10 mouse cellular contexts compared by ENCODE assay signal in the genomic region with DNA sequence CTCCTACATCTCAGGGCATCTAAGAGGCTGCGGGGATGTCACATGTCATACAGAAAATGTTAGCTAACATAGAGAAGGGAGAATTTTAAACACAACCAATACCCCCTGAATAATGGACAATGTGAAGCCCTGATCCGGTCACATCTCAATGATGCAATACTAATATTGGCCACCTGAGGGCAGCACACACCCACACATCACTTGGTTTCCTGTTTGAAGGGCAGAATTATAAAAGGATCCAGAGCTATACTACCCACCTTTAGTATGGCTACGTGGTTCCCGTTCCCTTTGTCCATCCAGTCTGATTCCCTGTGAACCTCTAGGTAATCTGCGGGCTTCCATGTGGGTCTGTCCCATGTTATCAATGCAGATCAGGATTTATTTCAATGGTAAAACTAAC. TPM values are rescaled to one million over a fixed set of nuclear protein-coding genes. Genes with fewer than 3 reads are reported as not detected.
DNase-seq lines count a peak whose midpoint lies in the region; ATAC-seq and TF ChIP-seq lines count a peak whose summit lies in the region.
"Had no signal": no experiment of that assay in that cellular context is flagged by ENCODE, and none has a peak within 500 bp of the region (broad histone marks: within the 10 kb centered on the region; RNA-seq: fewer than 3 reads in every experiment).

No protein-coding gene starts in this region.

- peak; percentile 64 for TF ChIP-seq CTCF in liver, adult 2 months (IDR thresholded peaks at IDR 0.05; ENCODE audit: low read depth, low read length)

- H3K4me2 ChIP-seq in liver, embryonic 11.5 days: no peak overlapping the region
- H3K4me2 ChIP-seq in hindbrain, embryonic 15.5 days: no peak overlapping the region

- DNase-seq in liver, adult 2 months (ENCODE audit: extremely low read depth, low read depth, low spot score): peak; percentile 10
- no peak for DNase-seq in liver, embryonic 11.5 days (ENCODE audit: low spot score)
- DNase-seq in brain, embryonic 18.5 days (ENCODE audit: low read depth, low spot score): peak; percentile 36
- peak; percentile 73 for DNase-seq in forebrain, embryonic 10.5 days (ENCODE audit: extremely low spot score, low spot score)
- DNase-seq in left cerebral cortex, postnatal 4 days: peak; percentile 75
- peak; percentile 29 to 35 for DNase-seq in natural killer cell, adult 2 months (ENCODE audit: low spot score in 2 of 2)
- peak; percentile 21 for DNase-seq in testis, postnatal 14 days (ENCODE audit: low spot score)

- intact Hi-C loops in left cerebral cortex, postnatal 4 days (cut with DNase I): loop anchor here (2.0 to 10.0 kb wide), 2 partner anchors 255 to 605 kb away; no protein-coding TSS in a partner anchor

- H3K27ac ChIP-seq in liver, adult 2 months (replicated peaks; ENCODE audit: insufficient read depth, low read depth, low read length): no peak overlapping the region
- H3K27ac ChIP-seq in liver, embryonic 11.5 days (ENCODE audit: low read depth, low read length): no peak overlapping the region
- no peak overlapping the region for H3K27ac ChIP-seq in forebrain, embryonic 10.5 days
- H3K27ac ChIP-seq in hindbrain, embryonic 15.5 days (replicated peaks): no peak overlapping the region

- WGBS in liver, adult 2 months: 20% methylated on average over 5 of the region's 5 CpGs
- WGBS in liver, embryonic 11.5 days: 17% methylated on average over 5 of the region's 5 CpGs
- 22% methylated on average over 5 of the region's 5 CpGs for WGBS in forebrain, embryonic 10.5 days
- WGBS in hindbrain, embryonic 15.5 days: 12% methylated on average over 5 of the region's 5 CpGs

- H3K4me1 ChIP-seq in liver, adult 2 months (ENCODE audit: control insufficient read depth, insufficient read depth, low read length): no peaks in the 10 kb centered on the region
- H3K4me1 ChIP-seq in liver, embryonic 11.5 days (replicated peaks; ENCODE audit: control insufficient read depth, insufficient read depth, low read length): no peaks in the 10 kb centered on the region
- H3K4me1 ChIP-seq in forebrain, embryonic 10.5 days: peaks cover 19% of the 10 kb centered on the region
- peaks cover 18% of the 10 kb centered on the region for H3K4me1 ChIP-seq in hindbrain, embryonic 15.5 days (replicated peaks)

- TF ChIP-seq POLR2A in liver, adult 2 months (IDR thresholded peaks at IDR 0.05; ENCODE audit: extremely low read depth, insufficient read depth, low read length): no peak

- H3K9ac ChIP-seq in liver, adult 2 months (ENCODE audit: low read depth, low read length): no peak overlapping the region
- no peak overlapping the region for H3K9ac ChIP-seq in liver, embryonic 11.5 days (ENCODE audit: low read depth, low read length)
- no peak overlapping the region for H3K9ac ChIP-seq in hindbrain, embryonic 15.5 days

- no peak for ATAC-seq in liver, embryonic 11.5 days (replicated peaks; ENCODE audit: low FRiP score)
- ATAC-seq in hindbrain, embryonic 15.5 days (ENCODE audit: low FRiP score, low read depth): peak; percentile 43; the same call in 1 of the 2 replicates

- no peak overlapping the region for H3K4me3 ChIP-seq in liver, adult 2 months (ENCODE audit: insufficient read depth, low read depth, low read length)
- no peak overlapping the region for H3K4me3 ChIP-seq in liver, embryonic 11.5 days (ENCODE audit: low read depth, low read length)
- H3K4me3 ChIP-seq in forebrain, embryonic 10.5 days: no peak overlapping the region
- H3K4me3 ChIP-seq in hindbrain, embryonic 15.5 days: no peak overlapping the region
- H3K4me3 ChIP-seq: erythroblast, embryonic 14.5 days had no signal

- no peaks in the 10 kb centered on the region for H3K79me2 ChIP-seq in liver, adult 2 months (ENCODE audit: control insufficient read depth, insufficient read depth, low read length)

- no peaks in the 10 kb centered on the region for H3K27me3 ChIP-seq in liver, adult 2 months (ENCODE audit: control insufficient read depth, insufficient read depth, low read length)
- no peaks in the 10 kb centered on the region for H3K27me3 ChIP-seq in liver, embryonic 11.5 days (replicated peaks; ENCODE audit: control insufficient read depth, insufficient read depth, low read length)
- H3K27me3 ChIP-seq in forebrain, embryonic 10.5 days (ENCODE audit: poor library complexity, severe bottlenecking): peaks cover 24% of the 10 kb centered on the region
- peaks cover 15% of the 10 kb centered on the region for H3K27me3 ChIP-seq in hindbrain, embryonic 15.5 days

- H3K36me3 ChIP-seq in liver, adult 2 months (ENCODE audit: control insufficient read depth, insufficient read depth, low read length): no peaks in the 10 kb centered on the region
- no peaks in the 10 kb centered on the region for H3K36me3 ChIP-seq in liver, embryonic 11.5 days (ENCODE audit: control insufficient read depth, insufficient read depth, low read length)
- H3K36me3 ChIP-seq in forebrain, embryonic 10.5 days (replicated peaks): no peaks in the 10 kb centered on the region
- no peaks in the 10 kb centered on the region for H3K36me3 ChIP-seq in hindbrain, embryonic 15.5 days

- H3K9me3 ChIP-seq in liver, embryonic 11.5 days (ENCODE audit: control insufficient read depth, low read length): no peaks in the 10 kb centered on the region
- no peaks in the 10 kb centered on the region for H3K9me3 ChIP-seq in forebrain, embryonic 10.5 days
- no peaks in the 10 kb centered on the region for H3K9me3 ChIP-seq in hindbrain, embryonic 15.5 days

RNA-seq across cellular contexts. Expression of gene Slc6a11, which starts 41.4 kb away (rescaled TPM):
- not detected in 2 replicates for total RNA-seq in liver, adult 2 months (2014; rRNA removed)
- not detected in 2 replicates for polyA plus RNA-seq in liver, adult 2 months (2012; rRNA removed)
- polyA plus RNA-seq in liver, embryonic 11.5 days (2014; fragmentation: Nextera tagmentation; extraction: Ambion mirVana): not detected in 2 replicates
- polyA plus RNA-seq in forebrain, embryonic 10.5 days (2016; fragmentation: Nextera tagmentation; extraction: Ambion mirVana): 0.60 and 0.72 TPM in 2 replicates
- 80.6 and 83.2 TPM in 2 replicates for polyA plus RNA-seq in hindbrain, embryonic 15.5 days (2015; fragmentation: Nextera tagmentation; extraction: Ambion mirVana)
- total RNA-seq in left cerebral cortex, postnatal 4 days (2021): 100 to 1,000 TPM; 131 to 148 TPM
- total RNA-seq: neutrophil, adult 5-6 weeks had no signal
- polyA plus RNA-seq: erythroblast, embryonic 14.5 days had no signal

RNA-seq across cellular contexts. Expression of gene Atp2b2, which starts 47.2 kb away (rescaled TPM):
- total RNA-seq in liver, adult 2 months (2014; rRNA removed): 1.1 and 2.5 TPM in 2 replicates
- polyA plus RNA-seq in liver, adult 2 months (2012; rRNA removed): 1.0 and 1.7 TPM in 2 replicates
- 0.58 and 0.62 TPM in 2 replicates for polyA plus RNA-seq in liver, embryonic 11.5 days (2014; fragmentation: Nextera tagmentation; extraction: Ambion mirVana)
- 1.1 and 1.4 TPM in 2 replicates for polyA plus RNA-seq in forebrain, embryonic 10.5 days (2016; fragmentation: Nextera tagmentation; extraction: Ambion mirVana)
- 33.9 and 34.2 TPM in 2 replicates for polyA plus RNA-seq in hindbrain, embryonic 15.5 days (2015; fragmentation: Nextera tagmentation; extraction: Ambion mirVana)
- total RNA-seq in left cerebral cortex, postnatal 4 days (2021): 100 to 1,000 TPM; 204 to 209 TPM
- total RNA-seq: neutrophil, adult 5-6 weeks had no signal
- polyA plus RNA-seq: erythroblast, embryonic 14.5 days had no signal

Comparison
In these comparisons a context has a peak if more than half of its experiments do, and no peak if none do; other contexts are left out.
1. RNA of gene Slc6a11, which starts 41.4 kb away (polyA plus RNA-seq): 80.6 to 83.2 TPM in hindbrain, embryonic 15.5 days; 0.60 to 0.72 TPM in forebrain, embryonic 10.5 days, not detected in liver, adult 2 months and not detected in liver, embryonic 11.5 days; every median in the first group is over 10 times any median in the second.
2. RNA of gene Atp2b2, which starts 47.2 kb away (polyA plus RNA-seq): 33.9 to 34.2 TPM in hindbrain, embryonic 15.5 days; 1.1 to 1.4 TPM in forebrain, embryonic 10.5 days, 1.0 to 1.7 TPM in liver, adult 2 months and 0.58 to 0.62 TPM in liver, embryonic 11.5 days; every median in the first group is over 10 times any median in the second.